Mouse (Mus musculus) erythroblast, embryonic 14.5 days (primary cell): ENCODE data around the gene Dcaf17. TPM values are rescaled to one million over a fixed set of nuclear protein-coding genes. Genes with fewer than 3 reads are reported as not detected.

Experiments
- H3K27me3 ChIP-seq: 2 replicates; pipeline ENCODE4 v1.6.1; 2012; ENCODE audit warnings: inconsistent platforms; ENCODE audit not compliant: control insufficient read depth
- H3K36me3 ChIP-seq: 2 replicates; pipeline ENCODE4 v1.6.1; 2012; ENCODE audit warnings: mild to moderate bottlenecking, inconsistent platforms; ENCODE audit not compliant: control insufficient read depth
- H3K4me1 ChIP-seq: 2 replicates; pipeline ENCODE4 v1.6.1; 2012; ENCODE audit warnings: inconsistent platforms; ENCODE audit not compliant: control insufficient read depth
- H3K4me3 ChIP-seq: replicated peaks from 2 replicates; pipeline ENCODE3; 2012; ENCODE audit warnings: moderate library complexity, mild to moderate bottlenecking, inconsistent platforms
- H3K9me3 ChIP-seq: 2 replicates; pipeline ENCODE4 v1.6.1; 2012; ENCODE audit warnings: low read length, inconsistent platforms, mixed read lengths; ENCODE audit not compliant: control insufficient read depth
- GATA1 ChIP-seq: IDR thresholded peaks from 2 replicates; pipeline ENCODE4 v1.6.1; 2012; ENCODE audit warnings: low read length, inconsistent platforms, mixed read lengths
- TAL1 ChIP-seq: IDR thresholded peaks from 3 replicates; pipeline ENCODE4 v1.6.1; 2012; ENCODE audit warnings: low read length, inconsistent platforms, mixed read lengths
- polyA plus RNA-seq: library from polyadenylated mRNA; stranded (reverse); fragments of >175 nt; gene quantifications from 2 replicates; pipeline ENCODE4 v1.2.3, GENCODE M21; 2012

Dcaf17 gene
- polyA plus RNA-seq, 1 experiment: 0.11 TPM

GRCm38 (mm10) chr2:71147816-71148215, 92.7 kb downstream of the Dcaf17 start:
- H3K27me3 ChIP-seq: peaks cover 15% of the 10 kb centered on the region
- H3K4me1 ChIP-seq: no peaks in the 10 kb centered on the region; the same call in 1 of the 2 replicates
- H3K4me3 ChIP-seq: no peak overlapping the region
- TF ChIP-seq TAL1 (no peak), GATA1 (no peak)
- peaks cover 5% of the 10 kb centered on the region for H3K9me3 ChIP-seq
- no peaks in the 10 kb centered on the region for H3K36me3 ChIP-seq

Other genes with a start within 250 kb of the Dcaf17 start
- 3.3 and 4.5 TPM in 2 replicates for gene Tlk1, start 229.6 kb upstream of the Dcaf17 start, polyA plus RNA-seq
- 0.18 and 0.36 TPM in 2 replicates for gene Mettl8, start 255 bp downstream of the Dcaf17 start, polyA plus RNA-seq
- not detected in 2 replicates for gene Cybrd1, start 62.6 kb downstream of the Dcaf17 start, polyA plus RNA-seq
- 1.3 TPM in 2 replicates for gene Dync1i2, start 156.4 kb downstream of the Dcaf17 start, polyA plus RNA-seq